Mouse (Mus musculus): ENCODE measurements around the gene Mcu.

- TF ChIP-seq CTCF (IDR thresholded peaks at IDR 0.05; ENCODE audit: low read depth) (no peak), EP300 (IDR thresholded peaks at IDR 0.05; ENCODE audit: low read depth) (no peak)
These were observed 12.6 kb downstream of the Mcu start for GRCm38 (mm10) chr10:59603843-59604242.

Data from heart, postnatal 0 days (tissue).